In the genomic region with DNA sequence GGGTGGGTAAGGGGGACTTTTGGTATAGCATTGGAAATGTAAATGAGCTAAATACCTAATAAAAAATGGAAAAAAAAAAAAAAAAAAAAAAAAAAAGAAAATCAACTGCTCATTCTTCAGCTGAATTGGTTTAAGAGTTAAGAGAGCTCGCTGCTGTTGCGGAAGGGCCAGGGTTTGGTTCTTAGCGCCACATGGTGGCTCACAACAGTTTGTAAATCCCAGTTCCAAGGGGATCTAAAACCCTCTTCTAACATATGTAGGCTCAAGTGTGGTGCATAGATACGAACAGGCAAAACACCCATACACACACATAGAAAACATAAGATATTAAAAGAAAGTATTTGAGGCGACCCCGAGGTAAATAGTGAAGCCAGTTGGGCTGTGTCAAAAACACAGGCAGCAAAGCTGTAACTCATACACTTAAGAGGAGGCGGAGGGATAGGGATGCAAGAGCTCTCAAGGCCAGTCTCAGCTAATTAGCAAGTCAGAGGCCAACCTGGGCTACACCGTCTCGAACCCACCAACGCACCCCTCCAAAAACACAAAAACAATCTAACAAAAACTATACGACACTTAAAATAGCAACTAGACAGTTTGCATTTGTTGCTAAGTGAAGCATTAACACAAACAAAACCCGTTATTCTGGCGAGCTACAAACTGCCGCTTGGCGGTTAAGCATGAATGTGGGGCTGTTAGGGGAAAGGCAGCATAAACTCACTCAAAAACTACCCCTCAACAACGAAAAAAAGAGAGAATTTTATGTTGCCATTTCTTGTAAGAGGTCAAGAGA, we compare ENCODE assay signal across 8 mouse cellular contexts. TPM values are rescaled to one million over a fixed set of nuclear protein-coding genes. Genes with fewer than 3 reads are reported as not detected.
DNase-seq lines count a peak whose midpoint lies in the region; ATAC-seq and TF ChIP-seq lines count a peak whose summit lies in the region.

No protein-coding gene starts in this region.

- no peaks in the 10 kb centered on the region for H3K9me3 ChIP-seq in kidney, postnatal 0 days (replicated peaks; ENCODE audit: low read length)
- H3K9me3 ChIP-seq in heart, postnatal 0 days (replicated peaks; ENCODE audit: control insufficient read depth, low read length): no peaks in the 10 kb centered on the region
- no peaks in the 10 kb centered on the region for H3K9me3 ChIP-seq in midbrain, embryonic 11.5 days (ENCODE audit: control insufficient read depth, low read length)

- H3K4me3 ChIP-seq in kidney, postnatal 0 days (replicated peaks; ENCODE audit: low read depth, low read length): peak overlapping the region; percentile 92
- peak overlapping the region; percentile 73 for H3K4me3 ChIP-seq in heart, postnatal 0 days (ENCODE audit: low read depth, low read length)
- H3K4me3 ChIP-seq in midbrain, embryonic 11.5 days (ENCODE audit: low read depth, low read length): peak overlapping the region; percentile 93

- WGBS in kidney, postnatal 0 days: 34% methylated on average over 16 of the region's 16 CpGs
- WGBS in heart, postnatal 0 days: 34% methylated on average over 16 of the region's 16 CpGs
- 37% methylated on average over 16 of the region's 16 CpGs for WGBS in midbrain, embryonic 11.5 days

- TF ChIP-seq EP300 in heart, postnatal 0 days (IDR thresholded peaks at IDR 0.05; ENCODE audit: low read depth): no peak

- peak overlapping the region; percentile 92 for H3K27ac ChIP-seq in kidney, postnatal 0 days
- H3K27ac ChIP-seq in heart, postnatal 0 days (ENCODE audit: low read depth): peak overlapping the region; percentile 77
- no peak overlapping the region for H3K27ac ChIP-seq in midbrain, embryonic 11.5 days (ENCODE audit: low read depth, low read length)

- H3K9ac ChIP-seq in kidney, postnatal 0 days (ENCODE audit: low read depth, low read length): peak overlapping the region; percentile 90
- peak overlapping the region; percentile 65 for H3K9ac ChIP-seq in heart, postnatal 0 days (replicated peaks; ENCODE audit: low read depth, low read length)
- peak overlapping the region; percentile 82 for H3K9ac ChIP-seq in midbrain, embryonic 11.5 days (ENCODE audit: low read length)

- no peaks in the 10 kb centered on the region for H3K27me3 ChIP-seq in kidney, postnatal 0 days (ENCODE audit: insufficient read depth, low read length)
- no peaks in the 10 kb centered on the region for H3K27me3 ChIP-seq in heart, postnatal 0 days (ENCODE audit: control insufficient read depth, insufficient read depth, low read length)
- H3K27me3 ChIP-seq in midbrain, embryonic 11.5 days (ENCODE audit: control insufficient read depth, insufficient read depth, low read length): no peaks in the 10 kb centered on the region

- H3K4me1 ChIP-seq in kidney, postnatal 0 days (replicated peaks; ENCODE audit: insufficient read depth, low read length): no peaks in the 10 kb centered on the region
- H3K4me1 ChIP-seq in heart, postnatal 0 days (ENCODE audit: control insufficient read depth, insufficient read depth): peaks cover 6% of the 10 kb centered on the region
- peaks cover 3% of the 10 kb centered on the region; the same call in 1 of the 2 replicates for H3K4me1 ChIP-seq in midbrain, embryonic 11.5 days (ENCODE audit: control insufficient read depth, insufficient read depth, low read length)

- ATAC-seq in kidney, postnatal 0 days (replicated peaks; ENCODE audit: low FRiP score, low read depth): no peak
- ATAC-seq in heart, postnatal 0 days (ENCODE audit: insufficient read depth, low read depth): no peak
- no peak for ATAC-seq in midbrain, embryonic 11.5 days (ENCODE audit: low FRiP score)

- DNase-seq in kidney, postnatal 0 days (ENCODE audit: low spot score): peak; percentile 17
- no peak for DNase-seq in kidney, adult 18-20 months
- peak; percentile 36 for DNase-seq in R1 (ENCODE audit: low read depth, low spot score)
- no peak for DNase-seq in heart, postnatal 0 days (ENCODE audit: low spot score)
- DNase-seq in midbrain, embryonic 11.5 days (ENCODE audit: low spot score, missing footprints): peak; percentile 86
- no peak for DNase-seq in right cerebral cortex, postnatal 4 days
- DNase-seq in thymus, postnatal 4 days: no peak
- DNase-seq in left cerebral cortex, adult 8-10 months (ENCODE audit: low spot score in 2 of 2): no peak

- H3K4me2 ChIP-seq in kidney, postnatal 0 days (ENCODE audit: low read length): peak overlapping the region; percentile 80
- peak overlapping the region; percentile 71 for H3K4me2 ChIP-seq in heart, postnatal 0 days (ENCODE audit: low read depth, low read length)
- H3K4me2 ChIP-seq in midbrain, embryonic 11.5 days: peak overlapping the region; percentile 85

- H3K36me3 ChIP-seq in kidney, postnatal 0 days (ENCODE audit: insufficient read depth, low read length): no peaks in the 10 kb centered on the region; the same call in 1 of the 2 replicates
- peaks cover 14% of the 10 kb centered on the region for H3K36me3 ChIP-seq in heart, postnatal 0 days (replicated peaks; ENCODE audit: control insufficient read depth, insufficient read depth, low read length)
- peaks cover 6% of the 10 kb centered on the region; the same call in 1 of the 2 replicates for H3K36me3 ChIP-seq in midbrain, embryonic 11.5 days (ENCODE audit: control insufficient read depth, insufficient read depth, low read length)

- no peak for TF ChIP-seq CTCF in kidney, postnatal 0 days (IDR thresholded peaks at IDR 0.05; ENCODE audit: low read depth)
- no peak for TF ChIP-seq CTCF in heart, postnatal 0 days (IDR thresholded peaks at IDR 0.05; ENCODE audit: low read depth)

RNA-seq across cellular contexts. Expression of a gene that starts 0.8 kb away (rescaled TPM):
- 13.3 and 13.7 TPM in 2 replicates for polyA plus RNA-seq in kidney, postnatal 0 days (2015; fragmentation: Nextera tagmentation; extraction: Ambion mirVana)
- 19.8 and 28.4 TPM in 2 replicates for total RNA-seq in heart, postnatal 0 days (2014; rRNA removed; ENCODE audit: low replicate concordance)
- 5.6 and 6.0 TPM in 2 replicates for polyA plus RNA-seq in heart, postnatal 0 days (2015; fragmentation: Nextera tagmentation; extraction: Ambion mirVana)
- 32.8 and 33.4 TPM in 2 replicates for polyA plus RNA-seq in midbrain, embryonic 11.5 days (2014; fragmentation: Nextera tagmentation; extraction: Ambion mirVana)
- 10 to 100 TPM; 24.6 to 27.5 (median 26.4) TPM for total RNA-seq in left cerebral cortex, adult 8-10 months (2022)

RNA-seq across cellular contexts. Expression of a gene that starts 34.7 kb away (rescaled TPM):
- 4.4 and 4.8 TPM in 2 replicates for polyA plus RNA-seq in kidney, postnatal 0 days (2015; fragmentation: Nextera tagmentation; extraction: Ambion mirVana)
- 9.3 and 10.2 TPM in 2 replicates for total RNA-seq in heart, postnatal 0 days (2014; rRNA removed; ENCODE audit: low replicate concordance)
- 2.8 and 3.6 TPM in 2 replicates for polyA plus RNA-seq in heart, postnatal 0 days (2015; fragmentation: Nextera tagmentation; extraction: Ambion mirVana)
- polyA plus RNA-seq in midbrain, embryonic 11.5 days (2014; fragmentation: Nextera tagmentation; extraction: Ambion mirVana): 7.9 and 8.3 TPM in 2 replicates
- total RNA-seq in left cerebral cortex, adult 8-10 months (2022): 10 to 100 TPM; 17.9 to 20.5 (median 18.9) TPM

RNA-seq across cellular contexts. Expression of a gene that starts 36.1 kb away (rescaled TPM):
- 39.6 and 42.2 TPM in 2 replicates for polyA plus RNA-seq in kidney, postnatal 0 days (2015; fragmentation: Nextera tagmentation; extraction: Ambion mirVana)
- total RNA-seq in heart, postnatal 0 days (2014; rRNA removed; ENCODE audit: low replicate concordance): 35.1 and 38.9 TPM in 2 replicates
- polyA plus RNA-seq in heart, postnatal 0 days (2015; fragmentation: Nextera tagmentation; extraction: Ambion mirVana): 22.3 and 25.6 TPM in 2 replicates
- polyA plus RNA-seq in midbrain, embryonic 11.5 days (2014; fragmentation: Nextera tagmentation; extraction: Ambion mirVana): 73.2 and 79.9 TPM in 2 replicates
- total RNA-seq in left cerebral cortex, adult 8-10 months (2022): 100 to 1,000 TPM in 1 of 4 experiments, 10 to 100 TPM in 3; 82.5 to 110 (median 95.8) TPM

RNA-seq across cellular contexts. Expression of a gene that starts 59.3 kb away (rescaled TPM):
- 29.8 and 37.6 TPM in 2 replicates for polyA plus RNA-seq in kidney, postnatal 0 days (2015; fragmentation: Nextera tagmentation; extraction: Ambion mirVana)
- 7.1 and 17.0 TPM in 2 replicates for total RNA-seq in heart, postnatal 0 days (2014; rRNA removed; ENCODE audit: low replicate concordance)
- 0.38 and 2.0 TPM in 2 replicates for polyA plus RNA-seq in heart, postnatal 0 days (2015; fragmentation: Nextera tagmentation; extraction: Ambion mirVana)
- polyA plus RNA-seq in midbrain, embryonic 11.5 days (2014; fragmentation: Nextera tagmentation; extraction: Ambion mirVana): 8.4 and 10.8 TPM in 2 replicates
- not detected for total RNA-seq in left cerebral cortex, adult 8-10 months (2022)

Comparison
In these comparisons a context has a peak if more than half of its experiments do, and no peak if none do; other contexts are left out.
1. DNase-seq: peak in kidney, postnatal 0 days (single experiment), R1 (single experiment) and midbrain, embryonic 11.5 days (single experiment); none in kidney, adult 18-20 months (single experiment), heart, postnatal 0 days (single experiment), right cerebral cortex, postnatal 4 days (single experiment), thymus, postnatal 4 days (single experiment) and left cerebral cortex, adult 8-10 months (0 of 2).
2. Peak in every context shown above with its lines, with median percentiles within 50 percentile points of each other: H3K4me2 ChIP-seq, H3K4me3 ChIP-seq and H3K9ac ChIP-seq.